Mouse (Mus musculus) spleen, embryonic (tissue): Measurements from ENCODE around the gene C87436.

ENCODE experiments used
- CTCF ChIA-PET: fragments of 350-600 bp; sonication (Branson Sonifier 250); formaldehyde crosslinking; loops from one replicate; lab custom pipeline; 2022; lab: Charles Lee

Gene C87436

GRCm38 (mm10) chr6:86508736-86509135 is 70.6 kb downstream of the C87436 start:
- CTCF ChIA-PET, result interaction anchor here (0.6 kb wide), 1 partner anchor 160 kb away, joined by 3 read pairs; no protein-coding TSS in a partner anchor

DNA sequence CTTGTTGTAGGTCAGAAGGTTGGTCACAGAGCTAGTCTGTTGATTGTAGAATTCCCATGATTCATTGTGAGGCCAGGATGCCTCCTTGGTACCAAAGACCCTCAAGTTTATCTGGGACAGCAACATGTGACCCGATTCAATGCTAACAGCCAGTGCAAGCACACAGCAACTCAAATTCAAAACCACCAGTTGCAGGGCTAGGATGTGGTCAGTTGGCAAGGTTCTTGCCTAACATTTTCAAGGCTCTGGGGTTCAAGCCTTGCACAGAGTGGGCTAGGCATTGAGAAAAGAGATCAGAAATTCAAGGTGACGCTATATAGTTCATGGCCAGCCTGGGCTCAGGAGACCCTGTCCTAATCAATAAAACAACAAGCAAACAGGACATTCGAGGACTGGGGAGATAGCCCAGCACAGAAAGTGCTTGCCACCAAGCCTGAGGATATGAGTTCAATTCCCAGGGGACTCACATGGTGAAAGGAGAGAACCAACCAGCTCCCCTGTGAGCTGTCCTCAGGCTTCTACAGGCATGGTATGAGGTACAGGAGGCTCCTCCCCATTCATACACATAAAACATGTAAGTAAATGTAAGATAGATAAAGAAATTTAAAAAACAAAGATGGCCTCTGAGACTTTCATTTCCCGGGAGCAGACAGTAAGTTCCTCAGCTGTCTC is 71.2 kb downstream of the C87436 start:
- CTCF ChIA-PET, result no interaction called here

DNA sequence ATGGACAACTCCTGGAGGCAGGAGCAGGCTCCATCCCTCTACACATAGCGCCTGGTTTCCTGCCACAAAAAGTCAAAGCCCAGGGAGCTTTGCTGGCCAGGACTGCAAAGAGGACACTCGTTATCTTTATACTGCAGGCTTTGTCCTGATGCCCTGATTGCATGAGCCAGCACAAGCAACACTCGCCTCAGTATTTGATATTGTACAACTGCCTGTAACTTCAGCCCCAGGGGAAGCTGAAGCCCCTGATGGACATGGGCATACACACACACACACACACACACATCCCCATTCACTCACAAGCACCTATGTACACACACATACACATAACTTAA is 71.7 kb downstream of the C87436 start:
- CTCF ChIA-PET, result no interaction called here

- CTCF ChIA-PET, result no interaction called here
These were observed 72.8 kb downstream of the C87436 start for GRCm38 (mm10) chr6:86510979-86511378.

DNA sequence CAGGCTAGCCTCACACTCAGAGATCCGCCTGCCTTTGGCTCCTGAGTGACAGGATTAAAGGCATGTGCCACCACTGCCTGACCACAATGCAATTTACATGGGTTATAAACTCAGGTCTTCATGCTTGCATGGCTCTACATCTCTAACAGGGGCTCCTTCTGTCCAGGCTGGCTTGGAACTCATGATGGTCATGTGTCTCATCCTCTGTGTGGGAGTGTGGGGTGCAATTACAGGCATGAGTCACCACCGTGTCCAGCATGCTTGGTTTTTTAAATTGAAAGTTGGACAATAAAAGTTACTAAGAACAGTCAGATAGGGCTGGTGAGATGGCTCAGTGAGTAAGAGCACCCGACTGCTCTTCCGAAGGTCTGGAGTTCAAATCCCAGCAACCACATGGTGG is 75.1 kb downstream of the C87436 start:
- CTCF ChIA-PET, result no interaction called here

DNA sequence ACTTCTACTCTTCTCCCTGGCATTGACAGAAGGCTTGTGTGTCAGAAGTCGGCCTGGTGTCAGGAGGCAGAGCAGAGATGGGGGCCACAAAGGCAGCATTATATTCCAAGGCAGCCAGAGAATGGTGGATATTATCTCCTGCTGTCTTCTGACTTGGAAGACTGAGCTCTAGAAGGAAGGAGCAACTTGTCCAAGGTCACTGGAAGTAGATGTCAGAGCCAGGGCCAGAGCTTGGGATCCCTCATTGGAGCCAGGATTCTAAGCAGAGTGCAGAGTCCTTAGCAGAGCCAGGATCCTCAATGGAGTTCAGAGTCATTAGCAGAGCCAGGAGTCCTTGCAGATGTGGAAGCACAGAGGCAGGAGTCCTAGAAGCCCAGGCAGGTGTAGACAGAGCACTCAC is 77.8 kb downstream of the C87436 start:
- CTCF ChIA-PET, result no interaction called here

DNA sequence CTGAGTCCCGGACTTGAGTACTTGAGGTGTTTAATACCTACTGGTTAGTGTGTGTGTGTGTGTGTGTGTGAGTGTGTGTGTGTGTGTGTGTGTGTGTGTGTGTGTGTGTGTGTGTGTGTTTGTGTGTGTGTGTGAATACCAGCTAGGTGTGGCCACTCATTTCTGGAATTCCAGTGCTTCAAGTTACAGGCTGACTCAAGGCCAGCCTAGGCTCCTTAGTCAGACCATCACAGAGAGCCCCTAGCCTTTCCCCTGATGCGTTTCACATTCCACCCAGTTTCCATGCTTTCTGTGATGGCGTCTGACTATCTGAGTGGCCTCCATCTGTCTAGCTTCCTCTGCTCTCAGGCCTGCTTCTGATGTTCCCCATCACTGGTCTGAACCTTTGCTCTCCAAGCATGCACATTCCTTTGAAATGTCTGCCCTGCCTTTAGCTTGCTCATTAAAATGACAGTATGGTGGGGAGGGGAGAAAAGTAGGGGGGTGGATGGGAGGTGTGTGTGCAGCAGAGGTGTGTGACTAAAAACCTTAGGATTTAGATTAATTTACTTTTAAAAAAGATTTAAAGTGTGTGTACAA is 81.7 kb downstream of the C87436 start:
- CTCF ChIA-PET, result no interaction called here

DNA sequence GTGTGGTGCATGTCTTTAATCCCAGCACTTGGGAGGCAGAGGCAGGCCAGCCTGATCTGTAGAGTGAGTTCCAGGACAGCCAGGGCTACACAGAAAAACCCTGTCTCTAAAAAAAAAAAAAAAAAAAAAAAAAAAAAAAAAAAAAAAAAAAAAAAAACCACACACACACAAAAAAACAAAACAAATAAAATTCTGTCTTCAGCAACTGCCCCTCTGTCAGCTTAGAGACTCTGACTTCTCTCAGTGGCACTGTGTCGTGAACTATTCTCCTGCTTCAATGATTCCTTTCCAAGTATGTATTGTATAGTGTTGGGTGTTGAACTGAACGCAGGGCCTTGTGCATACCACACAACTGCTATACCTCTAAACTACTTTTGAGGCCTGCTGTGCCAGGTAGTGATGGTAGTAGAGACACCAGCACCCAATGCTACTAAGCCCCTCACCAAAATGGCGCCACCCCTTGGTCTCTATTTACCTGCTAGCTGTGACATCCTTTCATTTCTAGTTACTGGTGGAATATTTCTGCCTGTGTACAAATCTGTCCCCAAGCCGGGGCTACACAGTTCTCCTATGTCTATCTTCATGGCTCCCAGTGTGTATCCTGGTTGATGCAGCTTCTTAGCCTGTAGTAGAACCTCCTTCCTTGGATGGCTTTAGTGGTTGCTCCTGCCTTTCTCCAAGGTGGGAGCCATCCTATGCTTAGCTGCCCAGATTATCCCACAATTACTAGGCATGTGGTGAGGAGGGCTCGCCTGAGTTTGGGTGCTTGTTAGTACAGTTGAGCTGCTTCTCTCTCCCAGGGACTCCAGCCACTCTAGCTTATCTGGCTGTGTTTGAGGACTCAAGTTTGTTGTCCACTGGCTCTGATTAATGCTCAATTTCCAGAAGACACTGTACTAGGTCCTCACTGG is 84.1 kb downstream of the C87436 start:
- CTCF ChIA-PET, result interaction anchor here (0.6 to 0.8 kb wide), 2 partner anchors 45 to 280 kb away, joined by 3 to 4 read pairs; no protein-coding TSS in a partner anchor
